Mouse (Mus musculus) kidney, postnatal 0 days (tissue): ENCODE results near the gene Kirrel3. TPM values are rescaled to one million over a fixed set of nuclear protein-coding genes. Genes with fewer than 3 reads are reported as not detected.

Experiments
- ATAC-seq: fragments of 200-750 bp; cut with Nextera tagmentation; replicated peaks from 2 replicates; pipeline ENCODE4 v1.8.0; 2017; ENCODE audit warnings: low read depth, moderate number of reproducible peaks, moderate TSS enrichment, moderate library complexity; ENCODE audit not compliant: low FRiP score
- DNase-seq: peaks from one replicate; pipeline ENCODE4 v3.0.0-alpha.2; 2016; ENCODE audit warnings: low spot score
- H3K27ac ChIP-seq: fragments of 300-500 bp; sonication (generic); 2 replicates; pipeline ENCODE4 v1.5.1; 2014; ENCODE audit warnings: mild to moderate bottlenecking
- H3K27me3 ChIP-seq: fragments of 300-500 bp; sonication (generic); 2 replicates; pipeline ENCODE4 v1.6.1; 2014; ENCODE audit warnings: low read length, mixed read lengths; ENCODE audit not compliant: insufficient read depth
- H3K36me3 ChIP-seq: fragments of 300-500 bp; sonication (generic); 2 replicates; pipeline ENCODE4 v1.6.1; 2014; ENCODE audit warnings: low read length, mixed read lengths; ENCODE audit not compliant: insufficient read depth
- H3K4me1 ChIP-seq: fragments of 300-500 bp; sonication (generic); replicated peaks from 2 replicates; pipeline ENCODE4 v1.6.1; 2014; ENCODE audit warnings: antibody characterized with exemption, low read length, mixed read lengths; ENCODE audit not compliant: insufficient read depth
- H3K4me2 ChIP-seq: fragments of 300-500 bp; sonication (generic); 2 replicates; pipeline ENCODE4 v1.6.1; 2014; ENCODE audit warnings: mild to moderate bottlenecking, low read length, moderate library complexity, mixed read lengths
- H3K4me3 ChIP-seq: fragments of 300-500 bp; sonication (generic); replicated peaks from 2 replicates; pipeline ENCODE4 v1.5.1; 2014; ENCODE audit warnings: low read depth, low read length
- H3K9ac ChIP-seq: fragments of 300-500 bp; sonication (generic); 2 replicates; pipeline ENCODE4 v1.6.1; 2014; ENCODE audit warnings: low read depth, low read length
- H3K9me3 ChIP-seq: fragments of 300-500 bp; sonication (generic); replicated peaks from 2 replicates; pipeline ENCODE4 v1.6.1; 2016; ENCODE audit warnings: low read length, inconsistent platforms, mixed read lengths
- CTCF ChIP-seq: IDR thresholded peaks from 2 replicates; pipeline ENCODE4 v1.5.1; 2016; ENCODE audit warnings: antibody characterized with exemption, low read depth, mild to moderate bottlenecking, moderate library complexity
- WGBS: fragments of 180-500 bp; shearing (Covaris S2); extraction: QIAGEN DNeasy Blood & Tissue Kit; methylation state at CpG from one replicate; pipeline ENCODE4 v1.1.7; 2014; 5-methylcytosine and 5-hydroxymethylcytosine counted together
- polyA plus RNA-seq: library from polyadenylated mRNA; unstranded; fragments of >200 nt; fragmentation: Nextera tagmentation; extraction: Ambion mirVana; gene quantifications from 2 replicates; pipeline ENCODE4 v1.2.1, GENCODE M21; 2015

Kirrel3 gene
- polyA plus RNA-seq, 1 experiment from 2014 or later, result 0.82 TPM

DNA sequence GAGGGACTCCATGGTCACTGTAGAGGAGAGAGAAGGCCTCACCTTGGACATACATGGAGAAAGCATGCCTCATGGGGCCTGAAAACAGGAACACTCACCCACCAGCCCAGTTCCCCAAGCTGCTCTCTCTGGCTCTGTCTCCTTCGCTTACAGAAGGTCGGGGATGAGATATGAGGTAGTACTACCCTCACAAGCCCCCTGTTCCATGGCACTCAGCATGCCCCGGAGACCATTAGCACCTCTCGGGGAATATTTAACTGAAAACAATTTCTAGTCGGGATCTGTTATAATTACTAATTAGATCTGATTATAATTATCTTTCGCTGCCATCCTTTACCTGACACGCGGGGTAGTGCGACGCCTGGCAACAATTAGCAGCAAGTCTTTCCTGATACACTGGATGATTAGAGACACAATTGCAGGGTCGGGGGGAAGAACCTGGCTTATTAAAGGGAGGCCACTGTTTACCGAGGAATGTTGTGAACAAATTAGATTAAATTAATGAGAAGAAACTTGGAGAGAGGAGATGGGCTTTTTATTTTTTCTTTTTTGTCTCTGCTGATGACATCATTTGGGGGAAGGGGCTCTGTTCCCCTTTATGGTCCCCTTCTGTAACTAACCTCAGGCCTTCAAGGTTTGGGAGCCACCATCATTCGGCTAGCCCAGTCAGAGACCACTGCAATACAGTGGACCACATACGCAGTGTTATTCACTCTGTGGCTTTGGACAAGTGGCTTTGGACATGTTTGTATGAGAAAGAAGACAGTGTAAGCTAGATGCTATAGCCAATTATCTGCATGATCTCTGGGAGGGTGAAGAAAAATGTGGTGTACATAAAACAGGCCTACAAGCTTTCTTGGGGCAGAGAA, 478.7 kb downstream of the Kirrel3 start:
- TF ChIP-seq CTCF, result no peak
- DNase-seq (no peak), ATAC-seq (no peak)
- no peak overlapping the region for H3K9ac ChIP-seq
- H3K4me1 ChIP-seq, result no peaks in the 10 kb centered on the region
- no peak overlapping the region for H3K27ac ChIP-seq
- no peaks in the 10 kb centered on the region for H3K36me3 ChIP-seq
- no peak overlapping the region for H3K4me3 ChIP-seq
- H3K4me2 ChIP-seq, result no peak overlapping the region
- H3K9me3 ChIP-seq, result no peaks in the 10 kb centered on the region
- 85% methylated on average over 14 of the region's 14 CpGs for WGBS
- no peaks in the 10 kb centered on the region for H3K27me3 ChIP-seq

- DNase-seq, result no peak
- Histone ChIP-seq H3K4me1 (no peaks in the 10 kb centered on the region), H3K4me2 (no peak overlapping the region), H3K27ac (no peak overlapping the region), H3K9ac (no peak overlapping the region), H3K9me3 (no peaks in the 10 kb centered on the region), H3K27me3 (no peaks in the 10 kb centered on the region), H3K4me3 (no peak overlapping the region), H3K36me3 (no peaks in the 10 kb centered on the region)
- TF ChIP-seq CTCF, result no peak
- ATAC-seq, result no peak
- WGBS, result 25% methylated on average over 4 of the region's 4 CpGs
Measured at GRCm38 (mm10) chr9:34965041-34965415, 479.3 kb downstream of the Kirrel3 start.

DNA sequence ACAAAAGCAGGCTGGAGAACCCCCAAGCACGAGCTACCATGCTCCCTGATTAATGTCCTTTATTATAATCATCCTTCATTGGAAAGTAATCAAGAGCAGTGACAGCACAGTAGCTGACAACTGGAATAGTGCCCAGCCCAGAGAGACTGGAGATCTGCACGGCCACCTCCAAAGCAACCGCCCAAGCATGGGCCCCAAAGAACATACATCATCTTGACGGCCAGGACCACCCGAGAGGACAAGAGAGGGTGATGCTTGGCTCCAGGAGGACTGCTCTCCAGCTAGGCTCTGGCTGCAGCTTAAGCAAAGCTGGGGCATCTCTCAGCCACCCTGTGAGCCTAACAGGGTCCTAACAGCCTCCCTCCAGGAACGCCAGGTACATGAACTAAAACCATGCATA, 482.1 kb downstream of the Kirrel3 start:
- WGBS, result 24% methylated on average over 6 of the region's 6 CpGs
- ATAC-seq (no peak), DNase-seq (no peak)
- no peak overlapping the region for H3K4me3 ChIP-seq
- H3K4me2 ChIP-seq, result no peak overlapping the region
- no peaks in the 10 kb centered on the region for H3K4me1 ChIP-seq
- no peak for TF ChIP-seq CTCF
- H3K9me3 ChIP-seq, result no peaks in the 10 kb centered on the region
- no peaks in the 10 kb centered on the region for H3K27me3 ChIP-seq
- H3K36me3 ChIP-seq, result no peaks in the 10 kb centered on the region
- no peak overlapping the region for H3K27ac ChIP-seq
- H3K9ac ChIP-seq, result no peak overlapping the region

DNA sequence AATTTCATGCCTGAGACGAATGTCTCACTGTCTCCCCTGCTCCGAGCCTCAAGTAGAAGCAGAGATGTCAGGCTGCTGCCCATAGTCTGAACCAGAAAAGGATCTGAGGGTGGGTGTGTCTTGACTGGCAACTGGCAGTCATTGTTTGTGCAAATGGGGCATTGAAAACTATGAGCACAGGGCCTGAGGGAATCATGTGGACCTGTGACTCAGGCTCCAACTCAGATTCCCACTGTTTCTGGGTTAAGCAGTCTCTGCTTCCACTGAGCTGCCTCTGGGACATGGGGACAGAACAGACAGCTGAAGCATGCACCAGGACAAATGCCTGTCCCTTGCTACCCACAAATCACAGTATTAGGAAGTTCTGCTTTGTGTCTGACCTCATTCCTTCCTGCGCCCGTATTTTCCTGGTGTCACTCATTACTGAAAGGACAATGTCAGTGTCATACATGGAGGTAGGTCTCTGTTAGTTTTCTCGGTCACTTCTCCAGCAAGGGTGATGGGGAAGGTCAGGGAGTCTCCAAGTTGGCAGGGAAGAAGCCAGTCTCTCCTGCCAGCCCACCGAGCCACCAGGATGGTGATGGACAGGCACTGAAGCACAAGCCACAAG, 484.3 kb downstream of the Kirrel3 start:
- ATAC-seq, result no peak
- H3K36me3 ChIP-seq, result no peaks in the 10 kb centered on the region
- H3K4me2 ChIP-seq, result no peak overlapping the region
- no peak overlapping the region for H3K9ac ChIP-seq
- TF ChIP-seq CTCF, result no peak
- H3K4me3 ChIP-seq, result no peak overlapping the region
- H3K4me1 ChIP-seq, result no peaks in the 10 kb centered on the region
- no peaks in the 10 kb centered on the region for H3K9me3 ChIP-seq
- WGBS, result 72% methylated on average over 6 of the region's 6 CpGs
- no peak for DNase-seq
- no peak overlapping the region for H3K27ac ChIP-seq
- H3K27me3 ChIP-seq, result no peaks in the 10 kb centered on the region

DNA sequence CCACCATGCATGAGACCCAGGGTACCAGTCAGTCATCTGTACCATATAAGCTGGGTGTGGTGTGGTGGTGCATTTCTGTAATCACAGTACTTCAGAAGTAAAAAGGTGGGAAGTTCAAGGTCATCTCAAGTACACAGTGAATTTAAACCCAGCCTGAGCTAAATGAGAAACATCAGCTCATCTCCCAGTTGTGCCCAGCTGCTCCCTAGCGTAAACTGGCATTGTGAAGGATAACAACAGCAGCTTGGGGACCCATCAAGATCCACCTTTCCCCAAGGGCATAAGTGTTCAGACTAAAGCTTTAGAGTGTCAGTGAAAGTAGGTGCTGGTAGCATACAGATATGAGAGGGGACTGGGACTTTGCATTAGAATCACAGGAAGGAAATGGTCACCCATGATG, 488.6 kb downstream of the Kirrel3 start:
- ATAC-seq (no peak), DNase-seq (no peak)
- Histone ChIP-seq H3K4me3 (no peak overlapping the region), H3K4me1 (no peaks in the 10 kb centered on the region), H3K9ac (no peak overlapping the region), H3K27ac (no peak overlapping the region), H3K27me3 (no peaks in the 10 kb centered on the region), H3K9me3 (no peaks in the 10 kb centered on the region), H3K4me2 (no peak overlapping the region), H3K36me3 (no peaks in the 10 kb centered on the region)
- no peak for TF ChIP-seq CTCF
- 97% methylated on average over 1 of the region's 1 CpGs for WGBS

- no peak for TF ChIP-seq CTCF
- no peak overlapping the region for H3K27ac ChIP-seq
- H3K36me3 ChIP-seq, result no peaks in the 10 kb centered on the region
- ATAC-seq (no peak), DNase-seq (no peak)
- no peak overlapping the region for H3K4me3 ChIP-seq
- no peak overlapping the region for H3K4me2 ChIP-seq
- no peak overlapping the region for H3K9ac ChIP-seq
- H3K9me3 ChIP-seq, result no peaks in the 10 kb centered on the region
- 89% methylated on average over 6 of the region's 6 CpGs for WGBS
- no peaks in the 10 kb centered on the region for H3K27me3 ChIP-seq
- no peaks in the 10 kb centered on the region for H3K4me1 ChIP-seq
Measured at GRCm38 (mm10) chr9:34975245-34975644, 489.6 kb downstream of the Kirrel3 start.
